Mouse (Mus musculus) embryonic fibroblast, embryonic 13.5 days (primary cell): ENCODE measurements around the gene Alg1.

ENCODE experiments used
- CTCF ChIP-seq: IDR thresholded peaks from 2 replicates; pipeline ENCODE4 v1.5.1; 2011; ENCODE audit warnings: mild to moderate bottlenecking, control low read depth, low read length, moderate library complexity, borderline replicate concordance; ENCODE audit not compliant: insufficient read depth
- POLR2A ChIP-seq: IDR thresholded peaks from 2 replicates; pipeline ENCODE4 v1.6.1; 2011; ENCODE audit warnings: low read depth, mild to moderate bottlenecking, control low read depth, low read length, moderate library complexity

GRCm38 (mm10) chr16:5210365-5210764 is 23.1 kb upstream of the Alg1 start:
- TF ChIP-seq CTCF (no peak), POLR2A (no peak)
